Mouse (Mus musculus): ENCODE data around the gene Ciao2a. TPM values are rescaled to one million over a fixed set of nuclear protein-coding genes. Genes with fewer than 3 reads are reported as not detected.

Ciao2a gene
- polyA plus RNA-seq, 1 experiment from 2014 or later: 64.0 TPM

GRCm38 (mm10) chr9:66125543-66126455 lies 612 bp upstream of the Ciao2a start:
- no peak overlapping the region for H3K9ac ChIP-seq (ENCODE audit: low read depth, low read length)
- H3K27ac ChIP-seq (ENCODE audit: low read depth, low read length): peak overlapping the region; percentile 24; the same call in 1 of the 2 replicates
- WGBS: 64% methylated on average over 12 of the region's 12 CpGs

GRCm38 (mm10) chr9:66127193-66127546 lies 759 bp downstream of the Ciao2a start:
- Histone ChIP-seq H3K9ac (ENCODE audit: low read depth, low read length) (peak overlapping the region; percentile 66), H3K27me3 (replicated peaks; ENCODE audit: control insufficient read depth, insufficient read depth, low read length) (no peaks in the 10 kb centered on the region), H3K9me3 (ENCODE audit: control insufficient read depth, low read length) (no peaks in the 10 kb centered on the region), H3K36me3 (ENCODE audit: control insufficient read depth, insufficient read depth, low read length) (no peaks in the 10 kb centered on the region), H3K4me3 (ENCODE audit: low read length) (peak overlapping the region; percentile 52), H3K4me2 (ENCODE audit: low read length) (peak overlapping the region; percentile 90), H3K4me1 (ENCODE audit: control insufficient read depth, insufficient read depth, low read depth, low read length) (peaks cover 23% of the 10 kb centered on the region), H3K27ac (ENCODE audit: low read depth, low read length) (peak overlapping the region; percentile 52)
- 49% methylated on average over 6 of the region's 6 CpGs for WGBS
- ATAC-seq: no peak

More at GRCm38 (mm10) chr9:66125543-66126455, 612 bp upstream of the Ciao2a start:
- H3K27me3 ChIP-seq (replicated peaks; ENCODE audit: control insufficient read depth, insufficient read depth, low read length): no peaks in the 10 kb centered on the region
- no peak for ATAC-seq
- peak overlapping the region; percentile 48 for H3K4me2 ChIP-seq (ENCODE audit: low read length)
- peak overlapping the region; percentile 52 for H3K4me3 ChIP-seq (ENCODE audit: low read length)
- H3K36me3 ChIP-seq (ENCODE audit: control insufficient read depth, insufficient read depth, low read length): no peaks in the 10 kb centered on the region
- H3K9me3 ChIP-seq (ENCODE audit: control insufficient read depth, low read length): no peaks in the 10 kb centered on the region
- H3K4me1 ChIP-seq (ENCODE audit: control insufficient read depth, insufficient read depth, low read depth, low read length): peaks cover 26% of the 10 kb centered on the region

GRCm38 (mm10) chr9:66127884-66128283 lies 1.5 kb downstream of the Ciao2a start:
- Histone ChIP-seq H3K27ac (ENCODE audit: low read depth, low read length) (no peak overlapping the region), H3K27me3 (replicated peaks; ENCODE audit: control insufficient read depth, insufficient read depth, low read length) (no peaks in the 10 kb centered on the region), H3K36me3 (ENCODE audit: control insufficient read depth, insufficient read depth, low read length) (no peaks in the 10 kb centered on the region; the same call in 1 of the 2 replicates), H3K4me2 (ENCODE audit: low read length) (peak overlapping the region; percentile 90; the same call in 1 of the 2 replicates), H3K4me1 (ENCODE audit: control insufficient read depth, insufficient read depth, low read depth, low read length) (peaks cover 17% of the 10 kb centered on the region), H3K9ac (ENCODE audit: low read depth, low read length) (no peak overlapping the region), H3K4me3 (ENCODE audit: low read length) (no peak overlapping the region), H3K9me3 (ENCODE audit: control insufficient read depth, low read length) (no peaks in the 10 kb centered on the region)
- 97% methylated on average over 4 of the region's 4 CpGs for WGBS
- no peak for ATAC-seq

- Histone ChIP-seq H3K9ac (ENCODE audit: low read depth, low read length) (no peak overlapping the region), H3K9me3 (ENCODE audit: control insufficient read depth, low read length) (no peaks in the 10 kb centered on the region), H3K4me3 (ENCODE audit: low read length) (no peak overlapping the region), H3K27ac (ENCODE audit: low read depth, low read length) (no peak overlapping the region), H3K4me1 (ENCODE audit: control insufficient read depth, insufficient read depth, low read depth, low read length) (peaks cover 8% of the 10 kb centered on the region), H3K27me3 (replicated peaks; ENCODE audit: control insufficient read depth, insufficient read depth, low read length) (no peaks in the 10 kb centered on the region), H3K36me3 (ENCODE audit: control insufficient read depth, insufficient read depth, low read length) (peaks cover 10% of the 10 kb centered on the region), H3K4me2 (ENCODE audit: low read length) (no peak overlapping the region)
- no peak for ATAC-seq
- 91% methylated on average over 2 of the region's 2 CpGs for WGBS
Measured at GRCm38 (mm10) chr9:66131466-66131865, 5.1 kb downstream of the Ciao2a start.

GRCm38 (mm10) chr9:66135967-66136366 lies 9.6 kb downstream of the Ciao2a start:
- whole genome bisulfite sequencing: 39% methylated on average over 4 of the region's 4 CpGs
- Histone ChIP-seq H3K9ac (ENCODE audit: low read depth, low read length) (no peak overlapping the region), H3K27me3 (replicated peaks; ENCODE audit: control insufficient read depth, insufficient read depth, low read length) (no peaks in the 10 kb centered on the region), H3K4me3 (ENCODE audit: low read length) (no peak overlapping the region), H3K4me2 (ENCODE audit: low read length) (no peak overlapping the region), H3K9me3 (ENCODE audit: control insufficient read depth, low read length) (no peaks in the 10 kb centered on the region), H3K27ac (ENCODE audit: low read depth, low read length) (no peak overlapping the region), H3K4me1 (ENCODE audit: control insufficient read depth, insufficient read depth, low read depth, low read length) (no peaks in the 10 kb centered on the region), H3K36me3 (ENCODE audit: control insufficient read depth, insufficient read depth, low read length) (peaks cover 27% of the 10 kb centered on the region)
- no peak for ATAC-seq

GRCm38 (mm10) chr9:66138193-66138592 lies 11.8 kb downstream of the Ciao2a start:
- Histone ChIP-seq H3K27me3 (replicated peaks; ENCODE audit: control insufficient read depth, insufficient read depth, low read length) (no peaks in the 10 kb centered on the region), H3K27ac (ENCODE audit: low read depth, low read length) (no peak overlapping the region), H3K9ac (ENCODE audit: low read depth, low read length) (no peak overlapping the region), H3K36me3 (ENCODE audit: control insufficient read depth, insufficient read depth, low read length) (peaks cover 27% of the 10 kb centered on the region), H3K4me3 (ENCODE audit: low read length) (no peak overlapping the region), H3K4me2 (ENCODE audit: low read length) (no peak overlapping the region), H3K4me1 (ENCODE audit: control insufficient read depth, insufficient read depth, low read depth, low read length) (no peaks in the 10 kb centered on the region), H3K9me3 (ENCODE audit: control insufficient read depth, low read length) (no peaks in the 10 kb centered on the region)
- WGBS: 91% methylated on average over 7 of the region's 7 CpGs
- ATAC-seq: no peak

- 75% methylated on average over 1 of the region's 1 CpGs for WGBS
- H3K4me1 ChIP-seq (ENCODE audit: control insufficient read depth, insufficient read depth, low read depth, low read length): no peaks in the 10 kb centered on the region
- no peak overlapping the region for H3K27ac ChIP-seq (ENCODE audit: low read depth, low read length)
- no peaks in the 10 kb centered on the region for H3K9me3 ChIP-seq (ENCODE audit: control insufficient read depth, low read length)
- peaks cover 17% of the 10 kb centered on the region for H3K36me3 ChIP-seq (ENCODE audit: control insufficient read depth, insufficient read depth, low read length)
- H3K4me3 ChIP-seq (ENCODE audit: low read length): no peak overlapping the region
- H3K4me2 ChIP-seq (ENCODE audit: low read length): no peak overlapping the region
- no peak for ATAC-seq
- H3K27me3 ChIP-seq (replicated peaks; ENCODE audit: control insufficient read depth, insufficient read depth, low read length): no peaks in the 10 kb centered on the region
- no peak overlapping the region for H3K9ac ChIP-seq (ENCODE audit: low read depth, low read length)
Measured at GRCm38 (mm10) chr9:66142265-66142664, 15.9 kb downstream of the Ciao2a start.

- H3K9me3 ChIP-seq (ENCODE audit: control insufficient read depth, low read length): no peaks in the 10 kb centered on the region
- H3K36me3 ChIP-seq (ENCODE audit: control insufficient read depth, insufficient read depth, low read length): peaks cover 11% of the 10 kb centered on the region
- H3K4me1 ChIP-seq (ENCODE audit: control insufficient read depth, insufficient read depth, low read depth, low read length): no peaks in the 10 kb centered on the region
- H3K4me2 ChIP-seq (ENCODE audit: low read length): no peak overlapping the region
- peak; percentile 72; the same call in 1 of the 2 replicates for ATAC-seq
- no peak overlapping the region for H3K27ac ChIP-seq (ENCODE audit: low read depth, low read length)
- H3K27me3 ChIP-seq (replicated peaks; ENCODE audit: control insufficient read depth, insufficient read depth, low read length): no peaks in the 10 kb centered on the region
- no peak overlapping the region for H3K9ac ChIP-seq (ENCODE audit: low read depth, low read length)
- WGBS: 6% methylated on average over 6 of the region's 6 CpGs
- H3K4me3 ChIP-seq (ENCODE audit: low read length): no peak overlapping the region
Measured at GRCm38 (mm10) chr9:66144248-66144647, 17.8 kb downstream of the Ciao2a start.

GRCm38 (mm10) chr9:66146141-66146540 lies 19.7 kb downstream of the Ciao2a start:
- H3K9me3 ChIP-seq (ENCODE audit: control insufficient read depth, low read length): no peaks in the 10 kb centered on the region
- H3K4me2 ChIP-seq (ENCODE audit: low read length): no peak overlapping the region
- no peaks in the 10 kb centered on the region for H3K36me3 ChIP-seq (ENCODE audit: control insufficient read depth, insufficient read depth, low read length)
- no peak overlapping the region for H3K27ac ChIP-seq (ENCODE audit: low read depth, low read length)
- no peak overlapping the region for H3K9ac ChIP-seq (ENCODE audit: low read depth, low read length)
- no peak overlapping the region for H3K4me3 ChIP-seq (ENCODE audit: low read length)
- H3K4me1 ChIP-seq (ENCODE audit: control insufficient read depth, insufficient read depth, low read depth, low read length): no peaks in the 10 kb centered on the region
- ATAC-seq: no peak
- no peaks in the 10 kb centered on the region for H3K27me3 ChIP-seq (replicated peaks; ENCODE audit: control insufficient read depth, insufficient read depth, low read length)

Measured in hindbrain, embryonic 16.5 days (tissue).